Mouse (Mus musculus) forebrain, embryonic 14.5 days (tissue): ENCODE data around the gene Fam189a2. TPM values are rescaled to one million over a fixed set of nuclear protein-coding genes. Genes with fewer than 3 reads are reported as not detected.

Experiments used
- polyA plus RNA-seq: library from polyadenylated mRNA; unstranded; fragments of >200 nt; fragmentation: Nextera tagmentation; extraction: Ambion mirVana; gene quantifications from 2 replicates; pipeline ENCODE4 v1.2.1, GENCODE M21; 2014

The Fam189a2 gene
- polyA plus RNA-seq, 1 experiment from 2014 or later = 0.80 TPM

Other genes with a start within 250 kb of the Fam189a2 start
- 9.0 and 11.6 TPM in 2 replicates for gene Tjp2, start 194.0 kb upstream of the Fam189a2 start, polyA plus RNA-seq
- gene Fxn, start 249.6 kb upstream of the Fam189a2 start, polyA plus RNA-seq = 40.5 and 47.9 TPM in 2 replicates